Mouse (Mus musculus): ENCODE measurements around the gene Nrxn1. TPM values are rescaled to one million over a fixed set of nuclear protein-coding genes. Genes with fewer than 3 reads are reported as not detected.
"Not testable (repeated sequence)": the region's sequence is repeated elsewhere in the genome, so short reads cannot be mapped to it uniquely, and the experiment has no call there.

The Nrxn1 gene
- polyA plus RNA-seq, 1 experiment from 2014 or later, result 7.1 TPM

DNA sequence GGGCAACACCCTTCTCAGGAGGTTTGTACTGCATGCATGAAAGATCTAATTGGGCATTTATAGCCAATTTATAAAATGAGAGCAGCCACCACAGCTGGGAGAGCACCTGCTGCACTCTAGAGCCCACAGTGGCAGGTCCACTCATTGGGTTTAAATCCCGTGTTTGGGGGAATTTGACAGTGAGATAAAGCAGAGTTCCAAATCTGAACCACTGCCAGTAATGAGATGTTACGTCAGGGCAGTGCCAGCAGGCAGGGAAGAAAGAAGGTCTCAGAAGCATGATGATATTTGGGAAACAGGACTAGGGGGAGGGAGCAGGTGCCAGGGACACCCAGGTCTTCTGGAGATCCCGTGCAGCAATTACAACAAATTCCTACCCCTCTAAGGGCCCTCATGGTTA, 509.7 kb downstream of the Nrxn1 start:
- Histone ChIP-seq H3K4me1 (no peaks in the 10 kb centered on the region; the same call in 1 of the 2 replicates), H3K27ac (no peak overlapping the region), H3K36me3 (no peaks in the 10 kb centered on the region), H3K4me2 (no peak overlapping the region), H3K27me3 (replicated peaks) (no peaks in the 10 kb centered on the region), H3K9ac (no peak overlapping the region), H3K4me3 (replicated peaks) (no peak overlapping the region), H3K9me3 (no peaks in the 10 kb centered on the region)
- WGBS, result 50% methylated on average over 3 of the region's 3 CpGs
- no peak for ATAC-seq (ENCODE audit: insufficient read depth, low FRiP score, low read depth)

DNA sequence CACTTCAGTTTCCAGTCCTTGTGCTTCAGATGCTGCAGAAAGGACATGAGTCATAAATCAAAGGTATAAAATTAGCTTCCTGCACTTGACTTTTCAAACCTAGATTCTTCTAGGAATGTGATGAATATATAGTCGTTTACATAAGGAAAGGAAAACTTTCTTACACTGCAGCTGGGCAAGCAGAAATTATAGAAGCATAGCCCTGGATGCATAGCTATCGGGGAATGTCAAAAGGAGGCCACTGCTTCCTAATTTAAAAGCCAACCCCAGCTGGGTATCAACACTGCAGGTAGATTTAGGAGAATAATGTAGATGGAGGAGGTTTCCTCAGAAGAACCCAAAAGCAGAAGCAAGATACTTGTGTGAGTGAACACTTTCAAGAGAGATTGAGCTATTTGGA, 523.0 kb downstream of the Nrxn1 start:
- no peaks in the 10 kb centered on the region for H3K27me3 ChIP-seq (replicated peaks)
- H3K9me3 ChIP-seq, result no peaks in the 10 kb centered on the region
- no peak for ATAC-seq (ENCODE audit: insufficient read depth, low FRiP score, low read depth)
- WGBS, result 45% methylated on average over 2 of the region's 2 CpGs
- H3K4me2 ChIP-seq, result no peak overlapping the region
- no peak overlapping the region for H3K9ac ChIP-seq
- H3K36me3 ChIP-seq, result no peaks in the 10 kb centered on the region
- H3K4me3 ChIP-seq (replicated peaks), result no peak overlapping the region
- H3K4me1 ChIP-seq, result no peaks in the 10 kb centered on the region
- H3K27ac ChIP-seq, result no peak overlapping the region

DNA sequence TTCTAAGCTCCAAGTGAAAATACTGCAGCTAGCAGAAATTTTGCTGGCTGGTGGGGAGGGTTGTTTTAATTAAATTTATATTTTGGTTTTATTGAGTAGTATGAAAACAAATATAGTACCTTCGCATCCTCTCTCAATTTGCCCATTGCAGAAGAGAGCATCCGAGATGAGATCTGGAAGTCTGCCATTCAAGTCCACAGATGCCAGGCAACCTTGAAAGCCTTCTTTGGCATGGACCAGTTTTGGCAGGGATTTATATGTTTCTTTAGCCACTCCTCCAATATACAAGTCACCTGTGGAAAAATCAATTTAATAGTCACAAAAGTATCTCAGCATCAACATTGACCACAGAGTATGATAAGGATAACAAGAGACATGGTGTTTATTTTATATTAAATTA, 527.7 kb downstream of the Nrxn1 start:
- ATAC-seq (ENCODE audit: insufficient read depth, low FRiP score, low read depth), result no peak
- Histone ChIP-seq H3K9ac (no peak overlapping the region), H3K9me3 (no peaks in the 10 kb centered on the region), H3K4me3 (replicated peaks) (no peak overlapping the region), H3K4me1 (no peaks in the 10 kb centered on the region), H3K36me3 (no peaks in the 10 kb centered on the region), H3K4me2 (no peak overlapping the region), H3K27ac (no peak overlapping the region), H3K27me3 (replicated peaks) (no peaks in the 10 kb centered on the region)
- 88% methylated on average over 2 of the region's 2 CpGs for WGBS

DNA sequence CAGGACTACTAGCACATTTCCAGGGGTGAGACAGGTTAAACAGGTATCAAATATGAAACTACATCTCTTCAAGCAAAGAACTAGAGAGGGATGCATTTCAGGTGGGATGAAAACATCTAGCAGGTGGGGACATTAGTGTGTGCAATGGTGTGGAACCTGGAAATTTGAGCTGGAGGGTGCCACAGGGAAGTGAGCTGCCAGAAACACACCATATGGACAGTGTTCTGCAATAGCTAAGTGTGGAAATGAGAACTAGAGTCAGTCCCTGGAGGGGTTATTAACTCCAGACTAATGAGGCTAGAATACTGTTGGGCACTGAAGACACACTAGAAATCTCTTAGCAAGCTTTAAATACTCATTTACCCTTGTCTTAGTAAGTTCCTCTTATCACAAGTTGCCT, 536.5 kb downstream of the Nrxn1 start:
- H3K4me1 ChIP-seq, result no peaks in the 10 kb centered on the region
- H3K36me3 ChIP-seq, result no peaks in the 10 kb centered on the region
- H3K27me3 ChIP-seq (replicated peaks), result no peaks in the 10 kb centered on the region
- ATAC-seq (ENCODE audit: insufficient read depth, low FRiP score, low read depth), result no peak
- H3K9ac ChIP-seq, result no peak overlapping the region
- no peaks in the 10 kb centered on the region for H3K9me3 ChIP-seq
- H3K4me3 ChIP-seq (replicated peaks), result no peak overlapping the region
- H3K4me2 ChIP-seq, result no peak overlapping the region
- H3K27ac ChIP-seq, result no peak overlapping the region

DNA sequence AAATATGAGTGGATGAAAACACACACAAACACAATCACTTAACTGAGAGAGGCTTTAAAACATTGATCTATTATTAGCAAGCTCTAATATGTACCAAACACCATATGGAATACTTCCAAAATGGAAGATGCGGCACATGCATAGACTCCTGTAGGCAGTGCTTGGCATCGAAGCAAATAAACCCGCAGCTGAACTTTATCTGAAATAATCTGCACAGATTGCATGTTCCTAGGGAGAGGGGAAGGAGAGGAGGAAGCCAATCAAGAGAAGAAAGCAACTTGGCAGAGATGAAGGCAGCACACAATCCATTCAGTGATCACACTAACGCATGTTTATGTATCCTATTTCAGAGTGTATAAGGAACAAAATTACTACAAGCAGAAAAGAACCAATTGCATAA, 542.5 kb downstream of the Nrxn1 start:
- Histone ChIP-seq H3K4me3 (replicated peaks) (no peak overlapping the region), H3K4me2 (no peak overlapping the region), H3K27ac (no peak overlapping the region), H3K36me3 (no peaks in the 10 kb centered on the region), H3K9ac (no peak overlapping the region), H3K27me3 (replicated peaks) (no peaks in the 10 kb centered on the region), H3K9me3 (no peaks in the 10 kb centered on the region), H3K4me1 (no peaks in the 10 kb centered on the region)
- 60% methylated on average over 4 of the region's 4 CpGs for WGBS
- no peak for ATAC-seq (ENCODE audit: insufficient read depth, low FRiP score, low read depth)

DNA sequence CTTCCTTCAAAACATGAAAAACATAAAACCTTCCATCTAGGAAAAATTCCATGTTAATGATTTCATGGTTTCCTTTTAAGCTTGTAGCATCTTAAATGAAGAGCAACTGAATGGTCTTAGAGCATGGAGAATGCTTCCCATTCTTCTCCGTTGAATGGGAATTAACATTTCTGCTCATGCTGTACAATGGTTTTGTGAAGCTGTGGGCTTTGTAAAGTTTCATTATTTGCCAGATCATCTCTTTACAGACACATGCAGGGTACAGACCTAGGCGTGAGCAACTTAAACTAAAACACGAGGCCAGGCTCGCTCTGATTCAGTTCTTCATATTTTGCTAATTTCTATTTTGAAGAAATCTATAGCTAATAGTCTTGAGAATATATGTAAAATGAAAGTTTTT, 546.1 kb downstream of the Nrxn1 start:
- WGBS, result 84% methylated on average over 4 of the region's 4 CpGs
- no peaks in the 10 kb centered on the region for H3K27me3 ChIP-seq (replicated peaks)
- no peak for ATAC-seq (ENCODE audit: insufficient read depth, low FRiP score, low read depth)

DNA sequence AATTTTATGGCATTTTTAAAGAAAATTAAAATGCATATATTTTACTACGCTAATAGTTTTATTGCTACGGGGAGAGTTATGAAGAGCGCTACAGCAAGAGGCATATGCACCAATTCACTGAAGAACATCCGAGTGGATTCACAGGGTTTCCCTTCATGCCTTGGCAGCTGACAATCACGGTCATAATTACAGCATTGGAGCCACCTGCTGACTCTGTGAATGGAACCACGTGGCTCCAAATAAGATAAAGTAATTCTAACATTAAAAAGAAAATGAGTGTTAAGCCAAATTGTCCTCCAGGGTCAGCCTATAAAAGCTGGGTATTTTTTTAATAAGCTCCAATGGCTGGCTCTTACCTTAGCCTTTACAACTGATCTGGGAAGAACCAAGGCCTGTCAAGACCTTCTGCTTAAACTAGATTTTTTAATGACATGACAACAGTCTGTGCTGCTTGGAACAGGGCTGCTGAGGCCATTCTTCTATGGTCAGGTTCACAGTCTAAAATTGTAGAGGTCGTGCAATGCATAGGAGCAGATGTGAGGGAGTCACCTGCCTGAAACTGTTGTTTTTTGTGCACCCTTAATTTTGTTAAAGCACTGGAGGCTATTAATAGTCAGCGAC, 548.1 kb downstream of the Nrxn1 start:
- Histone ChIP-seq H3K27ac (no peak overlapping the region), H3K27me3 (replicated peaks) (no peaks in the 10 kb centered on the region), H3K9me3 (no peaks in the 10 kb centered on the region), H3K4me2 (no peak overlapping the region), H3K9ac (no peak overlapping the region), H3K36me3 (no peaks in the 10 kb centered on the region), H3K4me1 (no peaks in the 10 kb centered on the region), H3K4me3 (replicated peaks) (no peak overlapping the region)
- ATAC-seq (ENCODE audit: insufficient read depth, low FRiP score, low read depth), result no peak
- 70% methylated on average over 8 of the region's 8 CpGs for WGBS

More for the DNA sequence above, 546.1 kb downstream of the Nrxn1 start:
- no peak overlapping the region for H3K27ac ChIP-seq
- H3K4me2 ChIP-seq, result no peak overlapping the region
- no peaks in the 10 kb centered on the region for H3K9me3 ChIP-seq
- no peaks in the 10 kb centered on the region for H3K36me3 ChIP-seq
- no peak overlapping the region for H3K4me3 ChIP-seq (replicated peaks)
- no peak overlapping the region for H3K9ac ChIP-seq
- H3K4me1 ChIP-seq, result no peaks in the 10 kb centered on the region

DNA sequence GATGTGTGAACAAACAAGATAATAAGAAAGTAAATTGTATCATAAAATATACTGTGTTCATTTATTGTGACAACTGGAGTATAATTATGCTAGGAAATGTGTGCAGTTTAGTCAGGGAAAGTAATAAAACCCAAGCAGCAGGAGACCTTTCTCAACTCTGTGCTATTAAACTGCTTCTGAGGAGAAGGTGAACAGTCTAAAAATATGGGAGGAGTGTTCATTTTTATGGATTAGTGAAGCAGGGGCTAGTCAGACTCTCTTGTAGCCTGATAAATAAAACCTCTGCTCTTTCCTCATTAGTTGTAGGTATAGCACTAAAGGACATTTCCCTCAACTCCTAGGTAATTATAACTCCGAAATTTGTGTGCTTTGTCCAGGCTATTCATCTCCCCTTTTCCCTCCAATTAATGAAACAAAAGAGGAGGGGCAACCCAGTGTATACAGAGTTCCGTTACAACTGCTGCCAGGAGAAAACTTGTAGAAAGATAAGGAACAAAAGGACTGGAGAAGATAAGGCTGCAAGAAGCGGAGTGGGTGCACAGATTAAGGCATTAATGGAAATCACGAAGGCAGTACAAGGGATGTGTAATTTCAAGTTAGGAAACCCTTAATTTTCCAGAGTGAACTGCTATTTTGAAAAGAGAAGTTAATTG, 548.8 kb downstream of the Nrxn1 start:
- Histone ChIP-seq H3K27me3 (replicated peaks) (no peaks in the 10 kb centered on the region), H3K36me3 (no peaks in the 10 kb centered on the region), H3K9ac (no peak overlapping the region), H3K4me2 (no peak overlapping the region), H3K4me3 (replicated peaks) (no peak overlapping the region), H3K27ac (no peak overlapping the region), H3K4me1 (no peaks in the 10 kb centered on the region), H3K9me3 (no peaks in the 10 kb centered on the region)
- 43% methylated on average over 4 of the region's 4 CpGs for WGBS
- ATAC-seq (ENCODE audit: insufficient read depth, low FRiP score, low read depth), result no peak

DNA sequence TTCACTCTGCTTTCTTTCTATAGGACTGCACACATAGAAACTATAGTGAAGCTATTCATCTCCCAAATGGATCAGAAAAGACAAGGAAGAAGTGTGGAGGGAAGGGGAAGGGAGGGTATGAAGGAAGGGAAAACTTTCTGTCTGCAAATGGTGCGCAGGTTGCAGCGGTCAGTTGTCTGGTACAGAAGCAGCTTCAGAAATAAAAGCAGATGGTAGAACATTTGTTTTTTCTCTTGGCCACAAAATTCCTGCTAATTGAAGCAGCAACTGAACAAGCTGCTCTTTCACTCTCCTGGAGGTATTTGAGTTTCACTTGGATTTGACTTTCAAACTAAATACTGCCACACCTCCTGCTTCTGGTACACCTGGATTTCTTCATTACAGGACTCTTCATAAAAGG, 561.4 kb downstream of the Nrxn1 start:
- H3K9ac ChIP-seq, result no peak overlapping the region
- ATAC-seq (ENCODE audit: insufficient read depth, low FRiP score, low read depth), result no peak
- H3K9me3 ChIP-seq, result no peaks in the 10 kb centered on the region
- no peak overlapping the region for H3K4me2 ChIP-seq
- no peak overlapping the region for H3K27ac ChIP-seq
- H3K4me3 ChIP-seq (replicated peaks), result no peak overlapping the region
- no peaks in the 10 kb centered on the region for H3K27me3 ChIP-seq (replicated peaks)
- no peaks in the 10 kb centered on the region for H3K36me3 ChIP-seq
- 86% methylated on average over 2 of the region's 2 CpGs for WGBS
- H3K4me1 ChIP-seq, result no peaks in the 10 kb centered on the region

DNA sequence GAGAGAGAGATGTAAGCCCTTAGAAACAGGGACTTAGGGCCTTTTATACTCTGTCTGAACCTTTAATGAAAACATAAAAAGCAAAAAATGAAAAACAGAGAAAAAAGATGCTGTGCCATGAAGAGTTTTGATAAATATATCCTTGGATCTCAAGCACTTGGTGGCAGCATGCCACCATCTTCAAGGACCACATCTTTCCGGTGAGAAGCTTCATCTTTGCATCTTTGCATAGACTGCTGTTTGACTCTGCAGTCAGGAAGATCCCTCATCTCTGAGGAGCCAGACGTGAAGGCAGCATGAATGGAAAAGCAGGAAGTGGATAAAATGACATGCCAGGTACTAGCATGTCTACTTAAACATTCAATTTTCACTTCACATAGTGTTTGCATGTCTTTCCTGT, 586.8 kb downstream of the Nrxn1 start:
- no peak for ATAC-seq (ENCODE audit: insufficient read depth, low FRiP score, low read depth)
- no peak overlapping the region for H3K9ac ChIP-seq
- no peak overlapping the region for H3K4me3 ChIP-seq (replicated peaks)
- H3K4me1 ChIP-seq, result no peaks in the 10 kb centered on the region
- no peaks in the 10 kb centered on the region for H3K9me3 ChIP-seq
- H3K27me3 ChIP-seq (replicated peaks), result no peaks in the 10 kb centered on the region
- H3K36me3 ChIP-seq, result no peaks in the 10 kb centered on the region
- no peak overlapping the region for H3K4me2 ChIP-seq
- WGBS, result 63% methylated on average over 2 of the region's 2 CpGs
- no peak overlapping the region for H3K27ac ChIP-seq

DNA sequence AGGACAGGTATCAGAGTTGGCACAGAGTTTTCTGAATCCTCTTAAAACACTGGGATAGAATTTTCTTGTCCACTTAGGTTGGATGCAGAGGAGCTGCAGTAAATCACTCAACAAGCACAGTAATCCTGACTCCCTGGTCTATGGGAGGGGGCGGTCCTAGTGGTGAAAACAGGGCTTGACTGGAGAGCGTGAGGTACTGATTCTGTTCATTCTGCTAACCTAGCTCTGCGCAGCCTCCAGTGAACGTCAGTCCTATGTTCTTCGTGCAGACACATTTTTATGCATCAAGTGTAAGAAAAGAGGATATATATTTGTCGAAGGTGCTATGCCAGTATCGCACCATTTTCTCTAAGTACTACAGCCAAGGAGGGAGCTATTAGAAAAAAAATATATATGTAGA, 588.9 kb downstream of the Nrxn1 start:
- not testable (repeated sequence) for H3K9me3 ChIP-seq; H3K4me3 ChIP-seq (replicated peaks); H3K27ac ChIP-seq; H3K4me2 ChIP-seq; H3K4me1 ChIP-seq; ATAC-seq (ENCODE audit: insufficient read depth, low FRiP score, low read depth); H3K9ac ChIP-seq; H3K27me3 ChIP-seq (replicated peaks); H3K36me3 ChIP-seq
- 75% methylated on average over 7 of the region's 7 CpGs for WGBS

DNA sequence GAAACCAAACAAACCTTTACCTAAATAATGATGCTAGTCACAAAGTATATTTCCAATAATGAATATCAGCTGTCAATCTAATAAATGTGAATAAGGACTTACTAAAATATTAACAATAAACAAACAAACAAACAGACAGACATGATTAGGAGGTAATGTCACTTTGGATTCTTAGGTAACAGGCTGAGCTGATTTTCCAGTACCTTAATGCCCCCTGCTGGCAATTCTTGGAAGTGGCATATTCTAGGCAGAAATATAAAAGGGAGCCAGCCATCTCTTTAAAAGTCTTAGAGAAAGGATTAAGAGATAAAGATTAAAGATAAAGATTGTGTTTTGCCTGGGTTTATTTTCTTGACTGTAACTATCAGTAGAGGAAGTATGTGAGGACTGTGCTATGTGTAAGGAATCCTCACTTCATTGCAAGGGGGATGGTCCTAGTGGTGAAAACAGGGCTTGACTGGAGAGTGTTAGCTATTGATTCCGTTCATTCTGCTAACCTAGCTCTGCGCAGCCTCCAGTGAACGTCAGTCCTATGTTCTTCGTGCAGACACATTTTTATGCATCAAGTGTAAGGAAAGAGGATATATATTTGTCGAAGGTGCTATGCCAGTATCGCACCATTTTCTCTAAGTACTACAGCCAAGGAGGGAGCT, 591.7 kb downstream of the Nrxn1 start:
- no peak overlapping the region for H3K27ac ChIP-seq
- no peak overlapping the region for H3K4me3 ChIP-seq (replicated peaks)
- H3K4me2 ChIP-seq, result no peak overlapping the region
- no peak for ATAC-seq (ENCODE audit: insufficient read depth, low FRiP score, low read depth)
- H3K9ac ChIP-seq, result no peak overlapping the region
- no peaks in the 10 kb centered on the region for H3K27me3 ChIP-seq (replicated peaks)
- WGBS, result 49% methylated on average over 6 of the region's 6 CpGs
- no peaks in the 10 kb centered on the region for H3K4me1 ChIP-seq
- no peaks in the 10 kb centered on the region for H3K9me3 ChIP-seq
- no peaks in the 10 kb centered on the region for H3K36me3 ChIP-seq

Data from stomach, embryonic 15.5 days (tissue).